Mouse (Mus musculus): ENCODE measurements at regions not wholly inside any gene's neighbourhood (a gene's known extent, or its start where the extent isn't known, plus 50 kb on each side); places are given as distances from the start of the nearest gene placed in this dataset.
A peak's percentile ranks its signal among the peaks of the same experiment; 100 is the strongest.

DNA sequence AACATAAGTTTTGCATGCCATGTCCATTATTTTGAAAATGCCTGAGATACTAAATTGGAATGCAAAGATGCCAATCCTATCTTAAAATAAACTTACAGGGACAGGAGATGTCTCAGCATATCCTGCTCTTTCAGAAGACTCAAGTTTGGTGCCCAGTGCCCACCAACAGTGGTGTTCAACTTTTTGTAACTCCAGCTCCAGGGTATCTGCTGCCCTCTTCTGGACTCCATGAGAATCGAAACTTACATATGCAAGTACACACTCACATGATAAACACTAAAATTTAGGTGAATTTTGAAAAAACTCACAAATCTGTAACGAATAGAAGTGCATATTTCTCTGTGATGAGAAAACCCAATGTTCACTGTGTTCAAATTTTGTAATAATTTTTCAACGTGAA, 255.9 kb upstream of the Pitrm1 start:
- Histone ChIP-seq H3K9me3 (ENCODE audit: control insufficient read depth, low read length) (no peaks in the 10 kb centered on the region), H3K4me1 (replicated peaks; ENCODE audit: control insufficient read depth, insufficient read depth, low read length) (no peaks in the 10 kb centered on the region), H3K27ac (ENCODE audit: low read length) (no peak overlapping the region), H3K9ac (replicated peaks; ENCODE audit: low read depth, low read length) (no peak overlapping the region), H3K4me3 (replicated peaks; ENCODE audit: low read length) (no peak overlapping the region), H3K4me2 (ENCODE audit: low read length) (no peak overlapping the region), H3K27me3 (replicated peaks; ENCODE audit: control insufficient read depth, insufficient read depth, low read length) (no peaks in the 10 kb centered on the region), H3K36me3 (ENCODE audit: control insufficient read depth, insufficient read depth) (no peaks in the 10 kb centered on the region)
- no peak for ATAC-seq
- WGBS: 59% methylated on average over 3 of the region's 3 CpGs

GRCm38 (mm10) chr13:6305718-6306117, 242.2 kb upstream of the Pitrm1 start:
- H3K4me2 ChIP-seq (ENCODE audit: low read length): no peak overlapping the region
- no peak for ATAC-seq
- peaks cover 3% of the 10 kb centered on the region; the same call in 1 of the 2 replicates for H3K4me1 ChIP-seq (replicated peaks; ENCODE audit: control insufficient read depth, insufficient read depth, low read length)
- H3K9ac ChIP-seq (replicated peaks; ENCODE audit: low read depth, low read length): no peak overlapping the region
- no peaks in the 10 kb centered on the region for H3K27me3 ChIP-seq (replicated peaks; ENCODE audit: control insufficient read depth, insufficient read depth, low read length)
- H3K4me3 ChIP-seq (replicated peaks; ENCODE audit: low read length): no peak overlapping the region
- H3K27ac ChIP-seq (ENCODE audit: low read length): no peak overlapping the region
- H3K36me3 ChIP-seq (ENCODE audit: control insufficient read depth, insufficient read depth): no peaks in the 10 kb centered on the region
- H3K9me3 ChIP-seq (ENCODE audit: control insufficient read depth, low read length): no peaks in the 10 kb centered on the region

DNA sequence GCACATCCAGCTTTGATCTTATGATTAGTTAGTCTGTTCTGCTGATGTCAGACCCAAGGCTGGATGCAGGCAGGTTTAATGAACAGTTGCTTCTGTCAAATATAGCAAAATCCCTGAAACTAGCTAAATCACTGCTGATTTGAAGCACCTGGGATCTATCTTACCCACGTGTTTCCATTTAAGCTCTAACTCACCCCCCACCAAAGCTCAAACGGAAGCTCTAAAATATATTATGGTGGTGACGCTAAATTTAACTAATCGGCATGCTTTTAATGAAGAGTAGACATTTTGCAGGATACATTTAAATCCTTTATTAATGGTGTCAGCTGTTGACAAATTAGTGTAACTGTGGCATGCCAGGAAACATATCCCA, 241.3 kb upstream of the Pitrm1 start:
- H3K27me3 ChIP-seq (replicated peaks; ENCODE audit: control insufficient read depth, insufficient read depth, low read length): no peaks in the 10 kb centered on the region
- H3K27ac ChIP-seq (ENCODE audit: low read length): no peak overlapping the region
- no peak overlapping the region for H3K4me3 ChIP-seq (replicated peaks; ENCODE audit: low read length)
- H3K4me1 ChIP-seq (replicated peaks; ENCODE audit: control insufficient read depth, insufficient read depth, low read length): peaks cover 3% of the 10 kb centered on the region; the same call in 1 of the 2 replicates
- peak; percentile 44 for ATAC-seq
- no peaks in the 10 kb centered on the region for H3K9me3 ChIP-seq (ENCODE audit: control insufficient read depth, low read length)
- 30% methylated on average over 4 of the region's 4 CpGs for WGBS
- no peak overlapping the region for H3K9ac ChIP-seq (replicated peaks; ENCODE audit: low read depth, low read length)
- H3K36me3 ChIP-seq (ENCODE audit: control insufficient read depth, insufficient read depth): no peaks in the 10 kb centered on the region
- no peak overlapping the region for H3K4me2 ChIP-seq (ENCODE audit: low read length)

GRCm38 (mm10) chr13:6306989-6307917, 240.7 kb upstream of the Pitrm1 start:
- ATAC-seq: peak; percentile 97
- Histone ChIP-seq H3K27ac (ENCODE audit: low read length) (0 out of 2 replicates have a peak overlapping the region, but pooled peaks have one; percentile 0), H3K9ac (replicated peaks; ENCODE audit: low read depth, low read length) (no peak overlapping the region), H3K4me3 (replicated peaks; ENCODE audit: low read length) (no peak overlapping the region), H3K9me3 (ENCODE audit: control insufficient read depth, low read length) (no peaks in the 10 kb centered on the region), H3K4me2 (ENCODE audit: low read length) (no peak overlapping the region), H3K27me3 (replicated peaks; ENCODE audit: control insufficient read depth, insufficient read depth, low read length) (no peaks in the 10 kb centered on the region), H3K4me1 (replicated peaks; ENCODE audit: control insufficient read depth, insufficient read depth, low read length) (peaks cover 3% of the 10 kb centered on the region; the same call in 1 of the 2 replicates), H3K36me3 (ENCODE audit: control insufficient read depth, insufficient read depth) (no peaks in the 10 kb centered on the region)
- 29% methylated on average over 7 of the region's 7 CpGs for WGBS

GRCm38 (mm10) chr13:6316201-6316600, 231.7 kb upstream of the Pitrm1 start:
- Histone ChIP-seq H3K9me3 (ENCODE audit: control insufficient read depth, low read length) (no peaks in the 10 kb centered on the region), H3K4me3 (replicated peaks; ENCODE audit: low read length) (no peak overlapping the region), H3K27ac (ENCODE audit: low read length) (no peak overlapping the region), H3K27me3 (replicated peaks; ENCODE audit: control insufficient read depth, insufficient read depth, low read length) (no peaks in the 10 kb centered on the region), H3K36me3 (ENCODE audit: control insufficient read depth, insufficient read depth) (no peaks in the 10 kb centered on the region), H3K4me1 (replicated peaks; ENCODE audit: control insufficient read depth, insufficient read depth, low read length) (no peaks in the 10 kb centered on the region), H3K9ac (replicated peaks; ENCODE audit: low read depth, low read length) (no peak overlapping the region), H3K4me2 (ENCODE audit: low read length) (no peak overlapping the region)
- no peak for ATAC-seq

DNA sequence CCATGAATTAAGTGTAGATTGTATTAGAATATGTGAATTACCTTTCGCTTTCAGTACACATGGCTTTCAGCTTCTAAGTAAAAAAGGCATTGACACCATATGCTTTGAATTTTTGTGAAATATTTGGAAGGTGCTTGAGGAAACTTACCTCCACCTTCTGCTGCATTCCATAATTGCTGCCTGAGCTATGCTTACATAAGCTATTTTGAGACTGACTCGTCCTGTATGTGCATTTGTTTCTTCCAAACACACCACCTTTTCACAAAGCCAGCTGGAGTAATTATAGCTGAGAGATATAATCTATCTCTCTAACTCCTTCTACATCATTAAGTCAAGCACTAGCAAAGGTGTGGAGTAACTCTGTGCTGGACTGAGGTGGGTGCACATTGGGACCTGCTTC, 224.0 kb upstream of the Pitrm1 start:
- Histone ChIP-seq H3K9ac (replicated peaks; ENCODE audit: low read depth, low read length) (no peak overlapping the region), H3K27me3 (replicated peaks; ENCODE audit: control insufficient read depth, insufficient read depth, low read length) (no peaks in the 10 kb centered on the region), H3K27ac (ENCODE audit: low read length) (no peak overlapping the region), H3K4me3 (replicated peaks; ENCODE audit: low read length) (no peak overlapping the region), H3K36me3 (ENCODE audit: control insufficient read depth, insufficient read depth) (no peaks in the 10 kb centered on the region), H3K9me3 (ENCODE audit: control insufficient read depth, low read length) (no peaks in the 10 kb centered on the region), H3K4me1 (replicated peaks; ENCODE audit: control insufficient read depth, insufficient read depth, low read length) (no peaks in the 10 kb centered on the region), H3K4me2 (ENCODE audit: low read length) (no peak overlapping the region)
- 78% methylated on average over 2 of the region's 2 CpGs for WGBS
- no peak for ATAC-seq

GRCm38 (mm10) chr13:6330320-6330950, 217.5 kb upstream of the Pitrm1 start:
- ATAC-seq: peak; percentile 70
- WGBS: 90% methylated on average over 3 of the region's 3 CpGs

GRCm38 (mm10) chr13:6340157-6340556, 207.8 kb upstream of the Pitrm1 start:
- H3K36me3 ChIP-seq (ENCODE audit: control insufficient read depth, insufficient read depth): no peaks in the 10 kb centered on the region
- H3K4me1 ChIP-seq (replicated peaks; ENCODE audit: control insufficient read depth, insufficient read depth, low read length): peaks cover 6% of the 10 kb centered on the region
- 0 out of 2 replicates have a peak, but pooled peaks have one; percentile 51 for ATAC-seq
- H3K4me3 ChIP-seq (replicated peaks; ENCODE audit: low read length): no peak overlapping the region
- no peak overlapping the region for H3K27ac ChIP-seq (ENCODE audit: low read length)
- no peak overlapping the region for H3K9ac ChIP-seq (replicated peaks; ENCODE audit: low read depth, low read length)
- H3K9me3 ChIP-seq (ENCODE audit: control insufficient read depth, low read length): no peaks in the 10 kb centered on the region
- H3K27me3 ChIP-seq (replicated peaks; ENCODE audit: control insufficient read depth, insufficient read depth, low read length): no peaks in the 10 kb centered on the region
- no peak overlapping the region for H3K4me2 ChIP-seq (ENCODE audit: low read length)
- WGBS: 70% methylated on average over 7 of the region's 7 CpGs

More at GRCm38 (mm10) chr13:6330320-6330950, 217.5 kb upstream of the Pitrm1 start:
- Histone ChIP-seq H3K4me2 (ENCODE audit: low read length) (no peak overlapping the region), H3K9ac (replicated peaks; ENCODE audit: low read depth, low read length) (no peak overlapping the region), H3K4me3 (replicated peaks; ENCODE audit: low read length) (no peak overlapping the region), H3K27ac (ENCODE audit: low read length) (no peak overlapping the region), H3K36me3 (ENCODE audit: control insufficient read depth, insufficient read depth) (no peaks in the 10 kb centered on the region), H3K9me3 (ENCODE audit: control insufficient read depth, low read length) (no peaks in the 10 kb centered on the region), H3K4me1 (replicated peaks; ENCODE audit: control insufficient read depth, insufficient read depth, low read length) (no peaks in the 10 kb centered on the region), H3K27me3 (replicated peaks; ENCODE audit: control insufficient read depth, insufficient read depth, low read length) (no peaks in the 10 kb centered on the region)

DNA sequence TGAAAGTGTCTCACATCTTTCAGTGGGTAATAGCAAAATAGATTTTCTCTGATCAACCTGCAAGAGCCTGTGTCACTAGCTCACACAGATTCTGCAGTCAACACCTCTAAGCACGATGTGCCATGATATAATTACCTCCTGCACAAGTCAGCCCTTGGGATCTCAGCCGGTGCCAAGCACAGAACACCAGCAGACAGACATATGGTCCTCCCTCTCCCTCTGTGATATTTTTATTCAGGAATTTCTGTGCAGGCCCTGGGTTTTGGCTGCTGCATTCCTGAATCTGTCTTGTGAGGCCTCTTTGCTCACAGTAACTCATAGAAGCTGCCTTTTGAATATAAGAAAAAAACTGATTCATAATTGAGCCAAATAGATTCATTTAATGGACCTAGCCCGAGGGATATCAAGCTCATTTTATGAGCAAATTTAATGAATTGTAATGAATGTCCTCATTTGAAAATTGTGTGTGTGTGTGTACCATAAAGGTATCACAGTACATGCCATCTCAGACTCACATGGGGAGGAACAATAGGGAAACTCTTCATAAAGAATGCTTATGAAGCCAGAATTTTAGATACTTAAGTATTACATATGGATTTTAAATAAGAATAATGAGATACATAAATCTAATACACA, 206.7 kb upstream of the Pitrm1 start:
- peak overlapping the region; percentile 18; the same call in 1 of the 2 replicates for H3K27ac ChIP-seq (ENCODE audit: low read length)
- ATAC-seq: peak; percentile 92
- H3K27me3 ChIP-seq (replicated peaks; ENCODE audit: control insufficient read depth, insufficient read depth, low read length): no peaks in the 10 kb centered on the region

More for the DNA sequence above, 206.7 kb upstream of the Pitrm1 start:
- Histone ChIP-seq H3K4me2 (ENCODE audit: low read length) (no peak overlapping the region), H3K4me1 (replicated peaks; ENCODE audit: control insufficient read depth, insufficient read depth, low read length) (peaks cover 6% of the 10 kb centered on the region), H3K4me3 (replicated peaks; ENCODE audit: low read length) (no peak overlapping the region), H3K9me3 (ENCODE audit: control insufficient read depth, low read length) (no peaks in the 10 kb centered on the region), H3K36me3 (ENCODE audit: control insufficient read depth, insufficient read depth) (no peaks in the 10 kb centered on the region), H3K9ac (replicated peaks; ENCODE audit: low read depth, low read length) (no peak overlapping the region)
- WGBS: 40% methylated on average over 3 of the region's 3 CpGs

Data from forebrain, embryonic 16.5 days (tissue).